Mouse (Mus musculus): ENCODE measurements around the gene Grn.

DNA sequence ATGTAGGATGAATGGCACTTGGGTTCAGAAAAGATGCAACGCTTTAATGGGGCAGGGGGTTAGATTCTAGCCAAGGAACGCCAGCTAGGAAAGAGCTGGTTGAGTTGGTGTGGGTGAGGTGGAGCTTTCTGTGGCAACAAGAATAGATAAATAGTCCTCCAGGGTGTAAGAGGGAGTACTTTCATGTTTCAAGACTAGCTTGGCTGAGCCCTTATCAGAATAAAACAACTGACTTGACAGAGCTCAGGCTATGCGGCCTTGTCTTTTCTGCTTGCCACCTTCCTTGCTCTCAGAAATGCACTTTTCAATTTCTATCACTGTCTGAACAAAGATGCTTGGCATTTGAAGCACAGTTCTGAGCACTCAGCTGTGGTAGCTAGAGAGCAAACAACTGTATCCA is 44.9 kb downstream of the Grn start:
- TF ChIP-seq POLR2A (IDR thresholded peaks at IDR 0.05; ENCODE audit: low read depth, low read length) (no peak), CTCF (IDR thresholded peaks at IDR 0.05; ENCODE audit: extremely low read depth, insufficient read depth, insufficient read length, insufficient replicate concordance) (no peak)
